Mouse (Mus musculus) CH12.LX (cell line): ENCODE results near the gene Prkca. TPM values are rescaled to one million over a fixed set of nuclear protein-coding genes. Genes with fewer than 3 reads are reported as not detected.

Experiments used
- DNase-seq: peaks from one replicate; pipeline ENCODE4 v3.0.0-alpha.2; 2013; ENCODE audit errors: extremely low read depth
- H3K27ac ChIP-seq: 2 replicates; pipeline ENCODE4 v1.5.1; 2012; ENCODE audit warnings: low read depth, mild to moderate bottlenecking, control low read depth, moderate library complexity; ENCODE audit not compliant: insufficient read depth
- H3K27me3 ChIP-seq: replicated peaks from 2 replicates; pipeline ENCODE3; 2012; ENCODE audit warnings: inconsistent platforms
- H3K36me3 ChIP-seq, 2 experiments: replicated peaks in 1 of 2; 2 replicates each; pipeline versions ENCODE3 to v1.6.1; 2012; ENCODE audit warnings: inconsistent platforms in 1 of 2, low read length in 1 of 2, mild to moderate bottlenecking in 1 of 2, mixed read lengths in 1 of 2, moderate library complexity in 1 of 2; ENCODE audit not compliant: control insufficient read depth in 1 of 2, insufficient read depth in 1 of 2
- H3K4me1 ChIP-seq, 2 experiments: 2 replicates each; pipeline ENCODE4 v1.6.1; 2012; ENCODE audit warnings: inconsistent platforms in 1 of 2, moderate library complexity in 1 of 2; ENCODE audit not compliant: insufficient read depth in 2 of 2, control insufficient read depth in 1 of 2
- H3K4me2 ChIP-seq: 2 replicates; pipeline ENCODE4 v1.6.1; 2012; ENCODE audit warnings: low read depth, mild to moderate bottlenecking, control low read depth; ENCODE audit not compliant: poor library complexity, insufficient read depth, severe bottlenecking
- H3K4me3 ChIP-seq, 3 experiments: fragments of 150-350 bp in 1 of 3; sonication (generic) in 1 of 3; replicated peaks in 1 of 3; 2 replicates each; pipeline versions ENCODE3 to v1.5.1; 2011 to 2012; ENCODE audit warnings: low read depth in 2 of 3, low read length in 2 of 3, mild to moderate bottlenecking in 2 of 3, moderate library complexity in 2 of 3, control low read depth in 1 of 3, improper control_type of control experiment in 1 of 3, inconsistent platforms in 1 of 3, mixed read lengths in 1 of 3; ENCODE audit not compliant: poor library complexity in 1 of 3
- H3K79me2 ChIP-seq: replicated peaks from 2 replicates; pipeline ENCODE4 v1.6.1; 2012; ENCODE audit warnings: mild to moderate bottlenecking, moderate library complexity; ENCODE audit not compliant: control insufficient read depth, poor library complexity, insufficient read depth, severe bottlenecking; ENCODE audit errors: extremely low read depth
- H3K9ac ChIP-seq: 2 replicates; pipeline ENCODE4 v1.6.1; 2012; ENCODE audit warnings: low read depth, mild to moderate bottlenecking, control low read depth, moderate library complexity; ENCODE audit not compliant: insufficient read depth
- H3K9me3 ChIP-seq: replicated peaks from 2 replicates; pipeline ENCODE3; 2012; ENCODE audit warnings: low read length, inconsistent platforms, mixed read lengths
- BHLHE40 ChIP-seq: IDR thresholded peaks from 2 replicates; pipeline ENCODE4 v1.6.1; 2011; ENCODE audit warnings: mild to moderate bottlenecking, low read depth, low read length, improper control_type of control experiment
- CTCF ChIP-seq, 2 experiments: IDR thresholded peaks in 1 of 2; conservative IDR thresholded peaks in 1 of 2; 2 replicates each; pipeline ENCODE4 v1.5.1; 2011 to 2012; ENCODE audit warnings: low read depth in 2 of 2, low read length in 2 of 2, improper control_type of control experiment in 1 of 2, inconsistent platforms in 1 of 2, mild to moderate bottlenecking in 1 of 2, moderate library complexity in 1 of 2
- ELF1 ChIP-seq: IDR thresholded peaks from 2 replicates; pipeline ENCODE4 v1.6.1; 2014; ENCODE audit warnings: low read depth, mild to moderate bottlenecking, inconsistent platforms, low read length, improper control_type of control experiment
- EP300 ChIP-seq: IDR thresholded peaks from 2 replicates; pipeline ENCODE4 v1.6.1; 2011; ENCODE audit warnings: low read length, improper control_type of control experiment
- ETS1 ChIP-seq: conservative IDR thresholded peaks from 2 replicates; pipeline ENCODE4 v1.6.1; 2012; ENCODE audit warnings: low read depth, mild to moderate bottlenecking, inconsistent platforms, low read length, improper control_type of control experiment, moderate library complexity
- GABPA ChIP-seq: IDR thresholded peaks from 2 replicates; pipeline ENCODE4 v1.6.1; 2012; ENCODE audit warnings: low read depth, low read length, improper control_type of control experiment, inconsistent platforms; ENCODE audit not compliant: insufficient replicate concordance
- HCFC1 ChIP-seq: IDR thresholded peaks from 2 replicates; pipeline ENCODE4 v1.6.1; 2012; ENCODE audit warnings: low read depth, mild to moderate bottlenecking, inconsistent platforms, low read length, improper control_type of control experiment
- MYC ChIP-seq: IDR thresholded peaks from 2 replicates; pipeline ENCODE4 v1.6.1; 2011; ENCODE audit warnings: low read depth, mild to moderate bottlenecking, improper control_type of control experiment, low read length
- NELFE ChIP-seq: IDR thresholded peaks from 2 replicates; pipeline ENCODE4 v1.6.1; 2011; ENCODE audit warnings: low read depth, low read length, improper control_type of control experiment
- NRF1 ChIP-seq: IDR thresholded peaks from 2 replicates; pipeline ENCODE4 v1.6.1; 2014; ENCODE audit warnings: low read depth, mild to moderate bottlenecking, inconsistent platforms, low read length, improper control_type of control experiment, moderate library complexity
- PAX5 ChIP-seq: IDR thresholded peaks from 2 replicates; pipeline ENCODE4 v1.6.1; 2012; ENCODE audit warnings: low read length, inconsistent platforms, mixed read lengths
- TBP ChIP-seq: conservative IDR thresholded peaks from 2 replicates; pipeline ENCODE4 v1.6.1; 2011; ENCODE audit warnings: low read depth, low read length, improper control_type of control experiment
- UBTF ChIP-seq: IDR thresholded peaks from 2 replicates; pipeline ENCODE4 v1.6.1; 2012; ENCODE audit warnings: low read depth, mild to moderate bottlenecking, inconsistent platforms, low read length, improper control_type of control experiment, moderate library complexity
- ZKSCAN1 ChIP-seq: IDR thresholded peaks from 2 replicates; pipeline ENCODE4 v1.6.1; 2012; ENCODE audit warnings: low read depth, inconsistent platforms, low read length, improper control_type of control experiment, borderline replicate concordance
- ZNF384 ChIP-seq: IDR thresholded peaks from 2 replicates; pipeline ENCODE4 v1.6.1; 2012; ENCODE audit warnings: low read depth, low read length, improper control_type of control experiment, inconsistent platforms
- dilution Hi-C: fragments of 300-500 bp; cut with MboI; formaldehyde crosslinking; loops from 2 replicates; pipeline ENCODE4 v1.14.3; 2020; ENCODE audit warnings: low sequenced_read_pairs; ENCODE audit not compliant: extremely low pct_unique_long_range_greater_than_20kb, extremely low pct_ligation_motif_present
- in situ Hi-C: fragments of 300-500 bp; cut with MboI; formaldehyde crosslinking; loops from 3 replicates; pipeline ENCODE4 v1.14.3; 2019; ENCODE audit warnings: low sequenced_read_pairs, low pct_ligation_motif_present, low pct_unique_long_range_greater_than_20kb, mixed read lengths
- polyA plus RNA-seq: library from polyadenylated mRNA; unstranded; fragments of >175 nt; gene quantifications from 2 replicates; pipeline ENCODE4 v1.2.1, GENCODE M21; 2012; ENCODE audit warnings: low read depth; ENCODE audit not compliant: insufficient read length
- total RNA-seq, 2 experiments: library from RNA; depleted of rRNA; stranded (reverse); fragments of 300-350 nt in 1 of 2; fragments of >200 nt in 1 of 2; gene quantifications; 2 replicates each; pipeline ENCODE4 v1.2.3; 2012 to 2014

The Prkca gene
- total and polyA plus RNA-seq, 3 experiments = 40.0 to 107 (median 43.7) TPM

DNA sequence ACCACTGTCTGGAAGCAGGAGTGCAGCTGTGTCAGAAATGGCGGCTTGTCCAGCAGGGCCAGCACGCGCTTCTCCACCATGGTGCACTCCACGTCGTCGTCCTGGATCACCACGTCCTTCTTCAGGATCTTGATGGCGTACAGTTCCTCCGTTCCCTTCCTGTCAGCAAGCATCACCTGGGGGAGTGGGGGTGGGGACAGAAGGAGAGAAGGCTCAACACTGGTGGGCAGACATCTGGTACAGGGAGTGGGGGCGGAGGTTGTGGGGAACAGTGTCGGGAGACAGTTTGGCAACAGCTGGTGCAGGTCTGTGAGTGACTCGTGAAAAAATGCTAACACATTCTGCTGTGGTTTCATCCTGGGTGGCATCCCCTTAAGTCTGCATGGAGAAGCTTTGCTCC is 359.8 kb downstream of the Prkca start:
- dilution Hi-C loops = no loop called here

DNA sequence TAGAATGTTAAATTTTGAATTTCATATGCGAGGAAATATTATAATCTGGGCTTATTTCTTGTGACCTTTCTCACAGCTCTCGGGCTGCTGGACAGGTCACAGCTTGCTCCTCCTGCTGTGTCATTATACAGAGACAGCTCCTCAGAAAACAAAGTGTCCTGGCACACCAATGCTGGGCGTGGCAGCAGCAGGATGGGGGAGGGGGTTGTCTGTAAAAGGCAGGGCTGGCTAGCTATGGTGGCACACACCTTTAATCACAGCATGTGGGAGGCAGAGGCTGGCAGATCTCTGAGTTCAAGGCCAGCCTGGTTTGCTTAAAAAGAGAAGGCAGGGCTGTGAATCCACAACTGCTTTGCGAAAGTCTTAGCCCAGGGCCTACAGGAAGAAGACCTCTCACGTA is 360.5 kb downstream of the Prkca start:
- Histone ChIP-seq H3K79me2 (no peaks in the 10 kb centered on the region), H3K9me3 (no peaks in the 10 kb centered on the region), H3K9ac (no peak overlapping the region), H3K4me2 (no peak overlapping the region), H3K4me1 (peaks cover 15 to 50% of the 10 kb centered on the region in 2 experiments), H3K4me3 (no peak overlapping the region), H3K36me3 (peaks cover 32 to 83% of the 10 kb centered on the region in 2 experiments), H3K27me3 (no peaks in the 10 kb centered on the region), H3K27ac (no peak overlapping the region)
- DNase-seq = no peak
- in situ Hi-C loops = loop anchor here (25.0 kb wide), 1 partner anchor 346 kb away; no protein-coding TSS in a partner anchor
- dilution Hi-C loops = no loop called here
- TF ChIP-seq ELF1 (no peak), TBP (no peak)

More for the DNA sequence above, 359.8 kb downstream of the Prkca start:
- TF ChIP-seq CTCF (conservative IDR thresholded peaks at IDR 0.05 in 1 of 2, IDR thresholded peaks at IDR 0.05 in 1 of 2; ENCODE audit: low read depth in 2 of 2, low read length in 2 of 2) (no peak), PAX5 (no peak), MYC (no peak), NRF1 (no peak), UBTF (no peak), NELFE (no peak), HCFC1 (no peak), ELF1 (no peak), ETS1 (no peak), BHLHE40 (no peak), ZKSCAN1 (no peak), TBP (no peak), EP300 (no peak), ZNF384 (no peak), GABPA (no peak)
- in situ Hi-C loops = loop anchor here (25.0 kb wide), 1 partner anchor 347 kb away; no protein-coding TSS in a partner anchor
- Histone ChIP-seq H3K9ac (no peak overlapping the region), H3K27ac (no peak overlapping the region), H3K27me3 (no peaks in the 10 kb centered on the region), H3K4me1 (peaks cover 15 to 57% of the 10 kb centered on the region in 2 experiments), H3K9me3 (no peaks in the 10 kb centered on the region), H3K36me3 (peaks cover 28 to 80% of the 10 kb centered on the region in 2 experiments), H3K4me2 (no peak overlapping the region), H3K4me3 (no peak overlapping the region), H3K79me2 (no peaks in the 10 kb centered on the region)
- DNase-seq = no peak
